Mouse (Mus musculus) midbrain, postnatal 0 days (tissue): ENCODE measurements around the gene Rhot2. TPM values are rescaled to one million over a fixed set of nuclear protein-coding genes. Genes with fewer than 3 reads are reported as not detected.

Experiments used
- ATAC-seq: fragments of 200-750 bp; cut with Nextera tagmentation; 2 replicates; pipeline ENCODE4 v1.8.0; 2017; ENCODE audit warnings: moderate number of reproducible peaks, mild to moderate bottlenecking, moderate TSS enrichment, moderate library complexity; ENCODE audit not compliant: low FRiP score
- DNase-seq: peaks from one replicate; pipeline ENCODE4 v3.0.0-alpha.2; 2015; ENCODE audit warnings: low spot score
- H3K27ac ChIP-seq: fragments of 300-500 bp; sonication (generic); 2 replicates; pipeline ENCODE4 v1.5.1; 2014; ENCODE audit warnings: low read depth, mild to moderate bottlenecking, low read length, mixed read lengths
- H3K27me3 ChIP-seq: fragments of 300-500 bp; sonication (generic); 2 replicates; pipeline ENCODE4 v1.6.1; 2014; ENCODE audit warnings: low read length, control low read depth, mixed read lengths; ENCODE audit not compliant: insufficient read depth
- H3K36me3 ChIP-seq: fragments of 300-500 bp; sonication (generic); 2 replicates; pipeline ENCODE4 v1.6.1; 2014; ENCODE audit warnings: low read length, control low read depth, mixed read lengths; ENCODE audit not compliant: insufficient read depth
- H3K4me1 ChIP-seq: fragments of 300-500 bp; sonication (generic); 2 replicates; pipeline ENCODE4 v1.6.1; 2014; ENCODE audit warnings: mild to moderate bottlenecking, control low read depth, antibody characterized with exemption, low read length, mixed read lengths; ENCODE audit not compliant: insufficient read depth
- H3K4me2 ChIP-seq: fragments of 300-500 bp; sonication (generic); 2 replicates; pipeline ENCODE4 v1.6.1; 2014; ENCODE audit warnings: low read depth, mild to moderate bottlenecking, low read length, mixed read lengths; ENCODE audit not compliant: poor library complexity, severe bottlenecking
- H3K4me3 ChIP-seq: fragments of 300-500 bp; sonication (generic); 2 replicates; pipeline ENCODE4 v1.5.1; 2014; ENCODE audit warnings: low read depth, mild to moderate bottlenecking, low read length, moderate library complexity
- H3K9ac ChIP-seq: fragments of 300-500 bp; sonication (generic); replicated peaks from 2 replicates; pipeline ENCODE4 v1.6.1; 2014; ENCODE audit warnings: mild to moderate bottlenecking, low read length, moderate library complexity, mixed read lengths; ENCODE audit not compliant: poor library complexity, severe bottlenecking
- H3K9me3 ChIP-seq: fragments of 300-500 bp; sonication (generic); 2 replicates; pipeline ENCODE4 v1.6.1; 2016; ENCODE audit warnings: low read length, control low read depth
- CTCF ChIP-seq: IDR thresholded peaks from 2 replicates; pipeline ENCODE4 v1.5.1; 2016; ENCODE audit warnings: antibody characterized with exemption, mild to moderate bottlenecking
- whole genome bisulfite sequencing: fragments of 180-500 bp; shearing (Covaris S2); extraction: QIAGEN DNeasy Blood & Tissue Kit; methylation state at CpG from one replicate; pipeline ENCODE4 v1.1.7; 2014; 5-methylcytosine and 5-hydroxymethylcytosine counted together
- polyA plus RNA-seq: library from polyadenylated mRNA; unstranded; fragments of >200 nt; fragmentation: Nextera tagmentation; extraction: Ambion mirVana; gene quantifications from 2 replicates; pipeline ENCODE4 v1.2.1, GENCODE M21; 2015
- total RNA-seq: library from RNA; depleted of rRNA; stranded (reverse); fragments of >200 nt; gene quantifications from 2 replicates; pipeline ENCODE4 v1.2.3, GENCODE M21; 2014

Rhot2 gene
- total and polyA plus RNA-seq, 2 experiments from 2014 or later: 16.2 to 49.2 TPM

DNA sequence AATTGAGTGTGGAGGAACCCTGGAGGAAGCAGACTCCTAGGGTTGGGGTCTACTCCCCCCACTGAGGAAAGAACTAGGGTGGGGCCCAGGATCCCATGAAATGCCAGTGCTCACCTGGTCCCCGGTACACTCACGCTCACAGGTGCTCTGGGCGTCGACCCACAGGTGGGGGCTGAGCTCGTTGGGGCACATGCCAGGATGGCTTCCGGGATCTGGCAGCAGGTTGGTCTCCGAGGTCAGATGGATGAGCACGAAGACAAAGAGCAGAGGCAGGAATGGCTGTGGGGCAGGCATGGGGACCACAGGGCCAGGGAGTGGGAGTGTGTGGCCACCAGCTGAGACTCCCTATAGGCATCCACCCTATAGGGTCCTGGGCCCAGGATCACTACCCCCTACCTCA lies 35.1 kb upstream of the Rhot2 start:
- no peak overlapping the region for H3K9ac ChIP-seq
- peaks cover 40% of the 10 kb centered on the region for H3K36me3 ChIP-seq
- 60% methylated on average over 8 of the region's 8 CpGs for WGBS
- no peaks in the 10 kb centered on the region for H3K27me3 ChIP-seq
- no peak for DNase-seq
- H3K27ac ChIP-seq: peak overlapping the region; percentile 26; the same call in 1 of the 2 replicates
- H3K9me3 ChIP-seq: no peaks in the 10 kb centered on the region
- H3K4me1 ChIP-seq: peaks cover 14% of the 10 kb centered on the region
- no peak overlapping the region for H3K4me2 ChIP-seq
- no peak for TF ChIP-seq CTCF
- no peak overlapping the region for H3K4me3 ChIP-seq
- ATAC-seq: no peak

DNA sequence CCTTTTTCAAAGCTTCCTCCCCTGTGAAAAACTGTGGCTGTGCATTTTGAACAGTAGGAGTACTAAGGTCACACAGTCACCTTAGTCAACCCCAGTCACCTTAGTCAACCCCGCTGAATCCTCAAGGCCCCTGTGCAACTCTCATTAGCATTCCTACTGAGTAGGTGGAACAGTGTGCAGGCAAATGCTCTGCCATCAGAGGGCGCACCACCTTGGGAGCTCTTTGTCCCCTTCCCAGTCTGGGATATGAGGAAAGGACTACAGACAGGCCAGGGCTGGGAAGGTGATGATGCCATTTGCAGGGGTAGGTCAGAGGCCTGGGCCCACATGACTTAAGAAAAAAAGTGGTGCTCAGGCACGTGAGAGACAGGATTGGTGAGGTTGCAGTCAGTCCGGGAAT lies 34.6 kb upstream of the Rhot2 start:
- Histone ChIP-seq H3K4me1 (peaks cover 14% of the 10 kb centered on the region), H3K27ac (no peak overlapping the region), H3K9me3 (no peaks in the 10 kb centered on the region), H3K4me2 (no peak overlapping the region), H3K9ac (no peak overlapping the region), H3K36me3 (peaks cover 35% of the 10 kb centered on the region), H3K4me3 (no peak overlapping the region), H3K27me3 (no peaks in the 10 kb centered on the region)
- no peak for ATAC-seq
- TF ChIP-seq CTCF: peak; percentile 68
- peak; percentile 10 for DNase-seq
- WGBS: 42% methylated on average over 4 of the region's 4 CpGs

- 86% methylated on average over 19 of the region's 19 CpGs for WGBS
- Histone ChIP-seq H3K4me3 (no peak overlapping the region), H3K27me3 (no peaks in the 10 kb centered on the region), H3K27ac (no peak overlapping the region), H3K4me1 (peaks cover 19% of the 10 kb centered on the region), H3K9ac (no peak overlapping the region), H3K4me2 (no peak overlapping the region), H3K36me3 (peaks cover 31% of the 10 kb centered on the region), H3K9me3 (no peaks in the 10 kb centered on the region)
- ATAC-seq (no peak), DNase-seq (no peak)
- TF ChIP-seq CTCF: no peak
Measured at GRCm38 (mm10) chr17:25878611-25879180, 34.0 kb upstream of the Rhot2 start.

GRCm38 (mm10) chr17:25877741-25878610 lies 33.3 kb upstream of the Rhot2 start:
- DNase-seq (no peak), ATAC-seq (no peak)
- Histone ChIP-seq H3K9ac (no peak overlapping the region), H3K4me3 (no peak overlapping the region), H3K27me3 (no peaks in the 10 kb centered on the region), H3K4me1 (peaks cover 19% of the 10 kb centered on the region), H3K36me3 (peaks cover 24% of the 10 kb centered on the region; the same call in 1 of the 2 replicates), H3K27ac (no peak overlapping the region), H3K4me2 (no peak overlapping the region), H3K9me3 (no peaks in the 10 kb centered on the region)
- no peak for TF ChIP-seq CTCF
- 91% methylated on average over 31 of the region's 32 CpGs for WGBS

- ATAC-seq (no peak), DNase-seq (no peak)
- Histone ChIP-seq H3K36me3 (peaks cover 19% of the 10 kb centered on the region; the same call in 1 of the 2 replicates), H3K4me2 (0 out of 2 replicates have a peak overlapping the region, but pooled peaks have one; percentile 2), H3K4me3 (no peak overlapping the region), H3K4me1 (peaks cover 19% of the 10 kb centered on the region), H3K27me3 (no peaks in the 10 kb centered on the region), H3K9me3 (no peaks in the 10 kb centered on the region), H3K9ac (no peak overlapping the region), H3K27ac (no peak overlapping the region)
- TF ChIP-seq CTCF: no peak
- 98% methylated on average over 3 of the region's 3 CpGs for WGBS
Measured at GRCm38 (mm10) chr17:25877025-25877424, 32.4 kb upstream of the Rhot2 start.
